Mouse (Mus musculus): ENCODE measurements around the gene Ern1. TPM values are rescaled to one million over a fixed set of nuclear protein-coding genes. Genes with fewer than 3 reads are reported as not detected.
"Not testable (repeated sequence)": the region's sequence is repeated elsewhere in the genome, so short reads cannot be mapped to it uniquely, and the experiment has no call there.

Gene Ern1
- total RNA-seq, 2 experiments from 2014 or later, result 9.2 to 10.2 TPM

GRCm38 (mm10) chr11:106438524-106439177, 49.0 kb downstream of the Ern1 start:
- no peak for DNase-seq (ENCODE audit: low spot score in 2 of 2)

- no peak for DNase-seq (ENCODE audit: low spot score in 2 of 2)
These were observed 50.1 kb downstream of the Ern1 start for GRCm38 (mm10) chr11:106437543-106437942.

DNA sequence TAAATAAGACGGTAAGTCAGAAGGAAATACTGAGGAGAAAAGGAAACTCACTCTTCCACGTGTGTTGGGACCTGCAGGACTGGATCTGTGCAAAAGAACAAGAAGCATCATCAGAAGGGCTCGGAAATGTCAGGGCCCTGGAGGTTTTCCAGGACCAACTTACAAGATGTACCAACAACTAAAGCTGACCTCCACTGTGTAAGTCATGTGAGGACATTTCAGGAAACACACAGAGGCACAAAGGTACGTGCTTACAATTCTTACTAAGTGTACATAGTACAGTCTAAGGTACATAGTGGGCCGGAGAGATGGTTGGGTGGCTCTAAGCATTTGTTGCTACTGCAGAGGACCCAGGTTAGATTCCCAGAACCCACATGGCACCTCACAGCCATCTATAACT, 50.6 kb downstream of the Ern1 start:
- DNase-seq (ENCODE audit: low spot score in 2 of 2), result no peak

GRCm38 (mm10) chr11:106430392-106430791, 57.3 kb downstream of the Ern1 start:
- no peak for DNase-seq (ENCODE audit: low spot score in 2 of 2)

- no peak for DNase-seq (ENCODE audit: low spot score in 2 of 2)
These were observed 58.0 kb downstream of the Ern1 start for GRCm38 (mm10) chr11:106429689-106430088.

- no peak for DNase-seq (ENCODE audit: low spot score in 2 of 2)
These were observed 59.1 kb downstream of the Ern1 start for GRCm38 (mm10) chr11:106428556-106428955.

DNA sequence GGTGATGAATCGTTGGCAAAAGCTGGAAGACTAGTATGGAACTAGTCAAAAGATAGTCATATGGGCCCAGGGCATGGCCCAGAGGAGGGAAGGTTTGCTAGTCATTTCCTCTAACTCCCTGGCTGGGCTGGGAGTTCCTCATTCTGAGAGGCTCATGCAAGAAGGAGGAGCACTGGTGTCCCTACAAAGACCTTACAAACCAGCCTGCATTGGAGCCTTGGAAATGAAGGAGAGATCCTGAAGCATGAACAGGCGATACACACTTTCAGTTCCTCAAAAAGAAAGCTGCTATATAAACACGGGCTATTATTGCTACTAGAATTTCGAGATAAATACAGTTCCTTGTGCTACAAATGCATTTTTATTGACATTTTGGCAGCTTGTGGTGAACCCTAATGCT, 59.5 kb downstream of the Ern1 start:
- no peak for DNase-seq (ENCODE audit: low spot score in 2 of 2)

DNA sequence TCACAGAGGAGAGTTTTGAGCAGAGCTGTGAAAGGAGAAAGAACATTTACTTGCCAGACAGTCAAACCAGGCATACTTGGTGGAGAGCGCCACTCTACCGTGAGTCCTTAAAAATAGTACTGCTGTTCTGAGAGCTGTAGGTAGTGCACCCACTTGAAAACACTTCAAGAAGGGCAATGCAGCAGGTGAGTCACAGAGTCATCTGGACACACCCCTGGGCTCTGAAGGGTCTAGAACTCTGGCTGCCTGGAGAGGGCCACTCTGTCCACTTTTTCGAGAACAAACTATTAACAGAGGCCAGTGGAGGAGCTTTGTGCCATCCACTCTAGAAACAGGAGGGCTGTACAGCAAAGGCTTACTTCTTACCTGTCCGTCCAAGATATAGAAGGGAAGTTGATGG, 61.2 kb downstream of the Ern1 start:
- no peak for DNase-seq (ENCODE audit: low spot score in 2 of 2)

DNA sequence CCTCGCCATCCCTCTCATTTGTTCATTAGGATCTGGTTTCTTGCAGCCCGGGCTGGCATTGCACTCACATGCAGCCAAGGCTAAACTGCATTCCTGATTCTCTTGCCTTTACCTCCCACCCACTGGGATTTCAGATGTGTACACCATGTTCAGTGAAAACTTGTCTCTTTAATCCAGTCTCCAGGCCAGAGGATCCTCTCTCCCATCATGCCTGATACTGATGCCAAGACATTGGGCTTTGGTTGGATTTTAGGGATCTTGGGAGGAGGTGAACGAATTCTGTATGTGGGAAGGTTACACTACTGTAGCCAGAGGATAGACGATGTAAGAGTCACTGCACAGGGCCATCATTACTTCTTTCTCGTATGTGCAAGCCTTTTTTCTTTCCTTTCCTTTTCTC, 62.5 kb downstream of the Ern1 start:
- DNase-seq (ENCODE audit: low spot score in 2 of 2), result no peak

DNA sequence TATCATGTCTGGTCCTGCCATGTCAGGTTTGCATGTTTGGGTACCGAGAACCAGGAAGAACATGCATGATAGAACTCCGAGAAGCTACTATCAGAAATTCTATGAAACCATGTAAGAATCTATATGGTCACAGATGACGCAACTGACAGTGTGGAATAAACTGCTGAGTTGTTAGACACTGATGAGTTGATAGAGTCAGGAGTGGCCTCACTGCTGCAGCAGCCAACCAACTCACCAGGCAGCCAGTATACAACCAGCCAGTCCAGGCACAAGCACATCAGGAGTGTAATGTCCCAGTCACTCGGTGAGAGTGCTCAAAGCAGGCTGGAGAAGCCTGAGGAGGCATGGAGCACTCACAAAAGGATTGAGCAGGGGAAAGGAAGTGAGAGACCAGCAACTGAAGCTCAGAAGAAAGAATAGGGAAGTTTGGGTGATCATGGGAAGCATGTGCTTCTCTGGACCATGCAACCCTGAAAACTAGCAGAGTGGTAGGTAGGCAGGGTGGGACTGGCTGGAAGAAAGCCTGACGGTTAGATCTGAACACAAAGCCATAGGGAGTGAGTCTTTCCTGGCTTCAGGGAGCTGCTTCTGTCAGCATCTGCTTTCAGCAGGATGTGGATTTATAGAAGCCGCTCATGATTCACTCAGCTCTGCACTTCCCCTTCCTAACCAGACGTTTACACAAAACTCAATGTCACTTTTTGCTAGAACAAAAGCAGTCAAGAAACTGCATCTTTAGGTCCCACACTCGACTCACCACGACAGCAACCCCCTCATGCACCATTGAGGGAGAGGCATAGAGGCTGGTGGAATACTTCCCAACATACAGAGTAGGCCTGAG, 68.2 kb downstream of the Ern1 start:
- DNase-seq (ENCODE audit: low spot score in 2 of 2), result no peak

- peak; percentile 74 to 88 for DNase-seq (ENCODE audit: low spot score in 2 of 2)
These were observed 68.9 kb downstream of the Ern1 start for GRCm38 (mm10) chr11:106418622-106419196.

DNA sequence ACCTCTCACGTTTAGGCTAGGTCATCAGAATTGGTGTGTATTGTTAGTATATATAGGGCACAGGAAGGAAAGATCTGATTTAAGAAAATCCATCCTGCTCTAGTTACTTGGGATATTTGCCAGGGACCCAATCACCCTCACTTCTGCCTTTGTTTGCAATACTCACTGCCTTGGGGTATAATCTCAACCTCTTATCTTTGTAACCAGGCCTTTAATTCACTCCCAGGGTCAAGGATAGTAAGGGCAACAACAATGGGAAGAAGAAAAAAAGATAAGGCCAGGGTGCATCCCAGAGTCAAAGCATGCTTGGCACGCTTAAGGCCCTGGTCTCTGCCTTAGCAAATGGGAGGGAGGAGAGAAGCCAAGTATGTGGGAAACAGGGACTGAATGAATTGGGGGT, 69.8 kb downstream of the Ern1 start:
- no peak for DNase-seq (ENCODE audit: low spot score in 2 of 2)

DNA sequence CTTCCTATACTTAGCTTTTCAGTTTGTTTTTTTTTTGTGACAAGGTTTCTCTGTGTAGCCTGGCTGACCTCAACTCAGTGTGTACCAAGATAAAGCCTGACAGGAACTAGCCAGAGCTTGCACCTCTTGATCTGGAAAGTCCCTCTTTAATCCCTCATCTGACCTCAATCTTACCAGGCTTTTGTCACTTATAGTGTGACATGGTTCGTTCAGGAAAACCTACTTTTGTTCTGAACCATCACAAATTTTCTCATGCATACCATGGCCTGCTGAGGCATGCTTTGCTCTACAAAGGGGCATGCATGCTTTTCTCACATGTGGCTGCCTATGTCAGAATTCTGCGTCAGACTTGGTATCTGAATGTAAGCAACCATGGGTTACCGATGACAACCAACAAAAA, 71.3 kb downstream of the Ern1 start:
- DNase-seq (ENCODE audit: low spot score in 2 of 2), result no peak

- no peak for DNase-seq (ENCODE audit: low spot score in 2 of 2)
These were observed 74.9 kb downstream of the Ern1 start for GRCm38 (mm10) chr11:106412641-106413360.

GRCm38 (mm10) chr11:106411157-106411556, 76.5 kb downstream of the Ern1 start:
- no peak for DNase-seq (ENCODE audit: low spot score in 2 of 2)

- DNase-seq (ENCODE audit: low spot score in 2 of 2), result no peak
These were observed 77.1 kb downstream of the Ern1 start for GRCm38 (mm10) chr11:106410507-106410906.

- no peak for DNase-seq (ENCODE audit: low spot score in 2 of 2)
These were observed 77.6 kb downstream of the Ern1 start for GRCm38 (mm10) chr11:106410011-106410410.

- no peak for DNase-seq (ENCODE audit: low spot score in 2 of 2)
These were observed 89.2 kb downstream of the Ern1 start for GRCm38 (mm10) chr11:106398481-106398880.

- no peak for DNase-seq (ENCODE audit: low spot score in 2 of 2)
These were observed 90.0 kb downstream of the Ern1 start for GRCm38 (mm10) chr11:106397656-106398055.

DNA sequence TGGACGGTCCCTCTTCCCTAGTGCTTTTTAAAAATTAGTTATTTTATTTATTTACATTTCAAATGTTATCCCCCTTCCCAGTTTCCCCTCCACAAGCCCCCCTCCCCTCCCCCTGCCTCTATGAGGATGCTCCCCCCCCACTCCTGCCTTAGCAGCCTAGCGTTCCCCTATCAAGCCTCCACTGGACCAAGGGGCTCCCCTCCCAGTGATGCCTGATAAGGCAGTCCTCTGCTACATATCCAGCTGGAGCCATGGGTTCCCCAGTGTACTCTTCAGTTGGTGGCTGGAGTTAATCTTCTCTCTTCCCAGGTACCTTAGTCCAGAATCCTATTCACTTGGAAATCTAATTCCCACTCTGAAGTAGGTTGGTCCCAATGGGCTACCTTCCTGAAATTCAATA, 93.6 kb downstream of the Ern1 start:
- not testable (repeated sequence) for DNase-seq (ENCODE audit: low spot score in 2 of 2)

GRCm38 (mm10) chr11:106393331-106393616, 94.4 kb downstream of the Ern1 start:
- no peak for DNase-seq (ENCODE audit: low spot score in 2 of 2)

Data from layer of hippocampus, postnatal 14 days (tissue).